Mouse (Mus musculus) thymus, postnatal 25 days (tissue): Measurements from ENCODE around the gene Stx11.
A peak's percentile ranks its signal among the peaks of the same experiment; 100 is the strongest.
"Not testable (repeated sequence)": the region's sequence is repeated elsewhere in the genome, so short reads cannot be mapped to it uniquely, and the experiment has no call there.

ENCODE experiments used
- DNase-seq: peaks from one replicate; pipeline ENCODE4 v3.0.0; 2022

The Stx11 gene

DNA sequence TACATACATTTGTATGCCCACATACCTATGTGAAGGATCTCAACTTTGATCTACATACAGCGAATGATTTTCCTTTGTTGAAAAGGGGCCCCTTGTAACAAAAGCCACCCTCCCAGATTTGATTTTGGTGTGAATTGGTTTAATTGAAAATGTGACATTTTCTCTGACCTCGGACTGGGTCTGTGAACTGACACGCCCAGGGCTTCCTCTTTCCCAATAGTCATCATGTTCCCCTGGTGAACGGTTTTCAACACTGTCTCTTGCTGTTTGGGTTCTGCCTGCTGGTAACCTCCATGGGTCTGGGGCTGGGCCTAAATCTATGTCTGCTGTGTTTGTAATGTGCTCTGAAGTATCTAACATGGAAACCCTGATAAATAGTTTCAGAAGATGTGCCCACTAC is 6.8 kb downstream of the Stx11 start:
- DNase-seq, result no peak

DNA sequence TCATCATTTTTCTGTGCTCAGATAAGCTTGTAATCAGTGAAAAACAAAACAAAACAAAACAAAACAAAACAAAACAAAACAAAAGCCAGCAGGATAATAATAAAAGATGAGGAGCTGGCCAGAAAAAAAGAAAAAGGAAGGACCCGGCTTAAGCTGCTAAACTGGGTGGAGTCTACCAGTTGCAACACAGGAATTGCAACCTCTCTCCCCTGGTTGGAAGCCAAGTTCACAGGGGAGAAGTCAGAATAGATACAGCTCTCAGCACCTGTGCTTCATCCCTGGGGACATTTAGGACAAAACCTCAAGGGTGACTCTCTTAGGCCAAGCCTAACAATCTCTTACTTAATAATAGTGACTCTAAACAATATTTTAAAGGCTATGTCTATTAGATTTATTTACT is 8.3 kb downstream of the Stx11 start:
- no peak for DNase-seq

DNA sequence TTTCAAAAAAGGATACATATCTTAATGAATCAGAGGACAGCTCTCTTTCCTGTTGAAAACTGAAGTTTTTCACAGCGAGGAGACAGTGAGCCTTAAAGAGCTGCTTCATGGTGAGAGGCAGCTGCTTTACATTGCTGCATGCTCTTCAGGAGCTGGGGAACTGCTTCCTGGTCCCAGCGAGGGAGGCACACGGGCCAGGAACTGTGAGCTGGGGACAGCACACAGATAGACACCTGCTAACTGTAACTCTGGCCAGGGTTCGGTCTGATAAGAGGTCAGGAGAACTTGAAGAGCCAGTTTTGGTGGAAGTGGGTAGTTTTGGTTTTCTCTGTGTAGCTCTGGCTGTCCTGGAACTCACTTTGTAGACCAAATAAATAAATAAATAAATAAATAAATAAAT is 12.7 kb downstream of the Stx11 start:
- DNase-seq, result not testable (repeated sequence)

DNA sequence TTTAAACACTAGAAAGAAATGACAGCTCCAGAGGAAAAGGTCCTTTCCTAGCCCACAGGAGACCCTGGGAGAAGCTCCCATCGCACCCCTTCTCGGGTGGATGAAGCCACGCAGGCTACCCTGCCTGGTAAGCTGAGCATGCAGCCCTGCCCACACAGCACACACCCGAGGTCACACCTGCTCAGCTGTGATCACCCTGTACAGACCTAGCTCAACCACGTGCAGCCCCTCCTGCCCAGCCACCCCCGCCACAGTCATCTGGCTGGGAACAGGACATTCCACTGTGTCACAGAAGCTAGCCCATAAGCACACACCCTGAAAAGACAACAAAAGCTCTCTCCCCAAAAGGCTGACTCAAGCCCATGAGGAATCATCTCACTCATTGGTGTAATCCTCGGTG is 14.8 kb downstream of the Stx11 start:
- no peak for DNase-seq

DNA sequence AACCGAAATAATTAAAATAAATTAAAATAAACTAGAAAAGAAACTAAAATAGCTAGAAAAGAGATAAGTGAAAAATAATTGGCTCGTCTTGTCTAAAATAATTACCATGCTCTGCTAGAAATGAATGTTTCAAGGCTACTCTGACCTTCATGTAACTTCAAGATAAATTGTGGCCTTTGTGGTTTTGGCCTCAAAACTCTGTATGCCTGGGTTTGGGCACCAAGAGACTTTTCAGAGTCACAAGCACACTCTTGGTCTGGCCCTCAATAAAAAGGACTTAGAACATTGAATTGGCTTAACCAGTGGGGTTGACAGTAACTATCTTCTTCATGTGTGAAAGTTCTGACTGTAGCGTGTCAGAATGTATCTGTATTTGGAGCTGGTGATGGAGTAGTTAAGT is 16.5 kb downstream of the Stx11 start:
- no peak for DNase-seq

DNA sequence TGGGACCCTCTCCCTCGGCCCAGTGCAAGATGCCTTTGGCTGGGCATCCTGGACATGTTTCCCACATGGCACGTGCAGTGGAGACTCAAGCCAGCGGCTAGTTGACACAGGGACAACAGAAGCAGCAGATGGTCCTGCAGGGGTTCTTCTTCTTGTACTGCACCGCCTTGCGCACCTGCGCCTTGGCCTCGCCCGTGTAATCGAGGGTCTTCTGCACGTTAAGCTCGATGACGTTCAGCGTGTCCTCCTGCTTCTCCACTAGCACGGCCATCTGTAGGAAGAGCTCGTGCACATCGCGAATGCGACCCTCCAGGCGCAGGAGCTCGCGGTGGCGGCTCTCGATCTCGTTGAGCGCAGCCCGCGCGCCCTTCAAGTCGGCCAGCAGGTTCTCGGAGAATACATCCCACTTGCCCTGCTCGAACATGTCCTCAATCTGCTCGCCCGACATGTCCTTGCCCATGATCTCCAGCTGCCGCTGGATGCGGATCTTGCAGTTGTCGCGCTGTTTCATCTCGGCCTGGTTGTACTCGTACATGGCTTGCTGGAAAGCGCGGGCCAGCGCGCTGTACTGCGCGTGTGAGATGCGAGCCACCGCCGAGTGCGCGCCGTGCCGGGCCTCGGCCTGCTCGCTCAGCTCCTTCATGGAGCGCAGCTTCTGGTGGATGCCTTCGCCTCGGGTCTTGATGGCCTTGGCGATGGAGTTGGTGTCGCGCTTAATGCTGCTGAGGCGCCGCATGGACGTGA is 22.9 kb downstream of the Stx11 start:
- DNase-seq, result peak; percentile 3

DNA sequence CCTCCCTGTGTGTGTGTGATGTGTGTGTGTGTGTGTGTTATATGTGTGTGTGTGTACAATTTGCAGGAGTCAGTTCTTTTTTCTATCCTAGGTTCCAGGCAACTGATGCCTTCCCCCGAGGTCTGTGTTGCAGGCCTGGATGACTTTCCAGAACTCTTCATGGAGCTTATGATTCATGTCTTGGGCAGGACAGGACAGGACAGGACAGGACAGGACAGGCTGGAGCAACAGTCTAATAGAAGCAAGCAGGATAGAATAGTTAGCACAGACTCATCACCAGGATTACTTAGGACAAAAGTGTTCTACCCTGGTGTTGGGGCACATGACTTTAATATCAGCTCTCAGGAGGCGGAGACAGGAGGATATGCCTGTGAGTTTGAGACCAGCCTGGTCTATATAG is 25.3 kb downstream of the Stx11 start:
- no peak for DNase-seq

DNA sequence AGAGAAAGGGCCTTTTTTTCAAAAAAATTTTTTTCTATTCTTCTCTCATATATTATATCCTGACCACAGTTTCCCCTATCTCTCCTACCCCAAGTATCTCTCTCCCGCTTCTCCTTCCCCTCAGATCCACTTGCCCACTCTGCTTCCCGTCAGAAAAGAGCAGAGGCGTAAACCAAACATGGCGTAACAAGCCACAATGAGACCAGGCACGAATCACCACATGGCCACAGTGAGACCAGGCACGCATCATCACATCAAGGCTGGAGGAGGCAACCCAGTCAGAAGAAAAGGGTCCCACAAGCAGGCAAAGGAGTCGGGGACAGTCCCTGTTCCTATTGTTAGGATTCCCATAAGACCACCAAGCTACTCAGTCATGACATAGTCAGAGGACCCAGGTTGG is 28.0 kb downstream of the Stx11 start:
- DNase-seq, result no peak

DNA sequence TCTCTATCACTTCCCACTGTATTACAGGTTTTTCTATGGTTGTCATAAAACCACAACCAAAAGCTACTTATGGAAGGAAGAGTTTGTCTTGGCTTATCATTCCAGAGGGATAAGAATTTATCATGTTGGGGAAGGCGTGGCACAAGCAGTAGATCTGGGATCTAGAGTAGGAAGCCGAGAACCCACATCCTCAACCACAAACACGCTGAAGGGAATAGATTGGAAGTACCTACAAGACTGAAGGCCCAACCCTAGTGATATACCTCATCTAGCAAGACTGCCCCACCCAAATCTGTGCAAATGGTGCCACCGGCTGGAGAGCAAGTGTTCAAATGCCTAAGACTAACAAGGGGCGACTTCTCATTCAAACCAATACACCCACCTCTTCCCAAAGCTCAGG is 28.5 kb downstream of the Stx11 start:
- no peak for DNase-seq

DNA sequence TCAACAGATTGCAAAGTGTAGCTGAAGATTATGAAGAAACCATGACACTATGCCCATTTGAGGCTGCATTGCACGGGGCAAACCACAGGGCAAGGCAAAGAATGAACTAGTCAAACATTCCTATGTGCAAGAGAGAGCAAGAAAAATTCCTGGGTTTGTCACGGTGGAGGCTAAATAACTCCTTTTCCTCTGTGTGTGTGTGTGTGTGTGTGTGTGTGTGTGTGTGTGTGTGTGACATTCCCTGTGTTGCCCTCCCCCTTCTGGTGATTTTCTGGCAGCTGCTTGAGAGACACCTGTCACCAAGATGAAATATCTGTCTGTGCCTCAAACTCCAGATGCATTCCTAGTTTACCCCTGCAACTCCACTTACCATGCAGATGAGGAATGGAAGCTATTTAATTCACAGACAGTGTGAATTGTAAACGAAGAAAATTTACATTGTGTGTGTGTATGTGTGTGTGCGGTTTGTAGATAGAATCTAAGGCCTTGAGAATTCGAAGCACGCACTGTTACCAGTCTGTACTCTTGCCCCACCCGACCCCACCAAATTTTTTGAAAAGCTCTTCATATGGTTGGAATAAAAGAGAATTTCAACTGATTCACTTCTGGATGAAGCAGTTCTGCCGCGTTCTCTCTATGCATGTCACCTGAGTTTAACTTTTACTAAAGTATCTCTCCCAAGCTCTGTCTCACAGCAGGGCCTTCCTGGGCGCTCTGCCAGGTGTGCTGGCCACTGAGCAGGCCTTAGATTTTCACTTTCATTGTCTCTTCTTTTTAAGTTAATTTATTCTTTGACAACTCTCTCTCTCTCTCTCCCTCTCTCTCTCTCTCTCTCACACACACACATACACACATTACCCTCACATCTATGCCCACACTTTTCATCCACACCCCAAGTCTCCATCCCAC is 32.4 kb downstream of the Stx11 start:
- no peak for DNase-seq

DNA sequence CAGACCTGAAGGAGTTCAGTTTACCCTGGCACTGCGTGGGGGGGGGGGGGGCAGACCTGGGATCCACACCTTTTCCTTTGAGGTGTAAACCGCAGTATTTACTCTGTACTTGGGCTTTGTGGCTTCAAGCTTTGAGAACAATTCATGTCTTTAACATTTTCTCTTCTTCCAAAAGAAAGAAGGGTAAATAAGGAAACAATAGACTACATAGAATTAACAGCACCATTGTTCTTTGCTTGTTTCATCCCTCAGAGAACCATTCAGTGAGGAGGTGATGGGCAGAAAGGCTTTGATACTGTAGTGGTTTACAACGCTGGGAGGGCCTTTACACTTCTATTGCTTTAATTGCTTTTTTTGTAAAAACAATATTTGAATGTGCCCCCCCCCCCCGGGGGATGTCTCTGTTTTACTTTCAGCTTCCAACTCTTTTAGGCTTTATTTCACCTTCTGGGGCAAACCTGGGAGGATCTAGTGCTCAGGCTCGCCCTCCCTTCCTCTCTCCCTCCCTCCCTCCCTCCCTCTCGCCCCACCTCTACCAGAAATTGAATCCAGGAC is 33.7 kb downstream of the Stx11 start:
- no peak for DNase-seq

DNA sequence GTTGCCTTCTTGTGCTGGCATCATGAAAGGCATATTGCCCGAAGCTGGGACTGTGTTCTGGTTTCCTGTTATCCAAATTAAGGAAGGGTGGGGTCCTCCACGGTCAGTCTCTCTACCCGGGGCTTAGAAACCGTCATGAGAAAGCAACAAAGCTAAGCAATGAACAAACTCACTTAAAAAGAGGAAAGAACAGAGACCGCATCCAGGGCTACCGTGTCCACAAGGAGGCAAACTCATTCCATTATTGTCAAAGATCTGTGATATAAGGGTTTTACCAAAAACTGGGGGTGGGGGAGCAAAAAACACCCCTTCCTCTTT is 34.3 kb downstream of the Stx11 start:
- DNase-seq, result no peak

DNA sequence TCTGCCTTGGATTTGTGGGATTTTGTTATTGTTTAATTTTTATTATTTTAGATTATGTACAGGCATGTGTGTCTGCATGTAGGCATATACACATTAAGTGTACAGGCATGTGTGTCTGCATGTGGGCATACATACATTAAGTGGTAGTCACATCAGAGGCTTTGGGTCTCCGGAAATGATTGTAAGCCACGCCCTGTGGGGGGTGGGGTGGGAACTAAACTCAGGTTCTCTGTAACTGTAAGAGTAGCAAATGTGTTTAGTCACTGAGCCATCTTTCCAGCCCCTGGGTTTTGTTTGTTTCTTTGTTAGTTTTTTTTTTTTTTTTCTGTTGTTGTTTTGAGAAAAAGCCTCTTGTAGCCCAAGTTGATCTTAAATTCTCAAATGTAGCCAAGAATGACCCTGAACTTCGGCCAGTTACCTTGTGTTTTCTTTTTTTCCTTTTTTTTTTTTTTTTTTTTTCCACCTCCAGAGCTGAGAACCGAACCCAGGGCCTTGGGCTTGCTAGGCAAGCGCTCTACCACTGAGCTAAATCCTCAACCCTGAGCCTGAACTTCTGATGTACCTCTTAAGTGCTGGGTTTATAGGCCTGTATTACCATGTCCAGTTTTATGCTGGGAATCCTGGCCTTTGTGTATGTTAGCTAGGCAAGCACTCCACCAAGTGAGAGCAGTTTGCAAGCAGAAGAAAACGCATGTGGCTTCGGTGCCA is 34.8 kb downstream of the Stx11 start:
- DNase-seq, result peak; percentile 22

DNA sequence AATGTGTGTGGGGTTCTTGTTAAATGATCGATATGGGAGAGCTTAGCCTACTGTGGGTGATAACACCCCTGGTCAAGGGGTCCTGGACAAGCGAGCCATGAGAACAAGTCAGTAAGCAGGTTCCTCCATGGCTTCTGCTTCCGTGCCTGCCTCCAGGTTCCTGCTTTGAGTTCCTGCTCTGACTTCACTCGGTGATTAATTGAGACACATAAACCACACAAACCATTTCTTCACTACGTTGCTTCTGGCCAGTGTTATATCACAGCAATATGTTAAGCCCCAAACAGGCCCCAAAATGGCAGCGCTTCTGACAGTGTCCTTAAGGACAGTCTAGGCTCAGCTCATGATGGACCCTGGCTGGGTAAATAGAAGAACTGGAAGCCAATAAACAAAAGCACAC is 35.9 kb downstream of the Stx11 start:
- DNase-seq, result no peak

DNA sequence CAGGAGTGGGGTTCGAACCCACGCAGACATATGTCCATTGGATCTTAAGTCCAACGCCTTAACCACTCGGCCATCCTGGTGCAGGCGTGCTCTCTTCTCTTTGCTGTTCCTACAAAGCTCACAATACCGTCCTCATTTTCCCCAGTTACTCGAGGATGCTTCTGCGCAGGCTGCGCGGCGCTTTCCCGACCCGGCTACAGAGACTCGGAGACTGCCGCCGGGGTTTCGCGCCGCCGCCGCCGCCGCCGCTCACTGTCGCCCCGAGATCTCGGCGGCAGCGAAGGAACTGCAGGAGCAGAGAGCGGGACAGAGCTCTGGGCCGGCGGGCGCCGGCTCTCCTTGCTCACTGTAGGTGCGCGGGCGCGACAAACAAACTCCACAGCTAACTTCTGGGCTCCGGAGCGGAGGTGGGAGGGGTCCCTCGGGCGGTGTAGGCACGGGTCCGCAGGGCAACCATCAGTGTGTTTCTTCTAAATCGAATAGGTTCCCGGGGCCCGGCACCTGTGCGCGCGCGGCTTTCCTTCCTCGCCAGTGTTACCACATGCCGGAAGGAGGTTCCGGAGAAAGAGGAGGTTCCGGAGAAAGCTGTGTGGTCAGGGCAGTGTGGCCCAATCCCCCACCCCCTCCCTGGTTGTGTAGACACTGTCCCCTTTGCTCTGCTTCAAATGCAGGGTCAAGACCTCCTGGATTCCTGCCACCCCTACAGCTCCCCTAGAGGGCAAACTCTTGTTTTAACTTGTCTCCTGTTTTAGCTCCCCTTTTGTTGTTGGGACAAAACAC is 41.3 kb downstream of the Stx11 start:
- peak; percentile 91 for DNase-seq

DNA sequence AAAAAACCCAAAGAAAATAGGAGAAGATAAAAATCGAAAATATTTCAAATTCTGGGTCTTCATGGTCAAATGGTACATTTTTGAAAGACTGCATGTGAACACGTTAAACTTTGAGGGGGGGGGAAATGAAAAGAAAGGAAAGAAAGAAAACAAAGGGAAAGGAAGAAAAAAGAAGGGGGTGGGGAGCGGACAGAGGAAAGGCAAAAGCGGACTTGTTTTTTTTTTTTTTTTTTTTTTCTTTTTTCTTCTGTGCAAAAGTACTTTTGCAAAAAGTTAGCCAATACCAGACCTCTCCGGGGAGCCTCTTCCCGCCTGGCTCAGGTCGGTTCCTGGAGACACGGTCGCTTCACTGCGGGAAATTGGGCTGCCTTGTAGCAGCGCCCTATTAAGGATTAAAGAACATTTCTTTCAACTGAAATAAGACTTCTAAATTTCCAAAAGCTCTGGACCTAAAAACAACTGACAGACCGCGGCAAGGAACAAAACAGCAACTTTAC is 42.0 kb downstream of the Stx11 start:
- no peak for DNase-seq

DNA sequence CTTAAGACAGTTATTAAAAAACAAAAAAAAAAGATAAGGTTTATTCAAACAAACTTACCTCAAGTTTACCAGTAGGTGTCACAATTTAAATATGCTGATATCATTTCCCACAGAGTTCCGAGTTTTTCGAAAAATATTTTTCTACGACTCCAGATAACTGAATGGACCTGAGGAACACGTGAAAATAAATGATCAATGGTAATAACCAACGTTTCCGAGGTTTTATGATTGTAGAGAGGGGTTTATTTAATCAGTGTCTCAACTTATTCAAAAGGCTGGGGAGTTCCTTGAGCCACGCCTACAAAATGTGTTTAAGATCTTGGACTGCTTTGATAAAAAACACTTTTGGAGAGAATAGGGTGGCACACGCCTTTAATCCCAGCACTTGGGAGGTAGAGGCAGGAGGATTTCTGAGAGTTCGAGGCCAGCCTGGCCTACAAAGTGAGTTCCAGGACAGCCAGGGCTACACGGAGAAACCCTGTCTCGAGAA is 42.5 kb downstream of the Stx11 start:
- peak; percentile 46 for DNase-seq

DNA sequence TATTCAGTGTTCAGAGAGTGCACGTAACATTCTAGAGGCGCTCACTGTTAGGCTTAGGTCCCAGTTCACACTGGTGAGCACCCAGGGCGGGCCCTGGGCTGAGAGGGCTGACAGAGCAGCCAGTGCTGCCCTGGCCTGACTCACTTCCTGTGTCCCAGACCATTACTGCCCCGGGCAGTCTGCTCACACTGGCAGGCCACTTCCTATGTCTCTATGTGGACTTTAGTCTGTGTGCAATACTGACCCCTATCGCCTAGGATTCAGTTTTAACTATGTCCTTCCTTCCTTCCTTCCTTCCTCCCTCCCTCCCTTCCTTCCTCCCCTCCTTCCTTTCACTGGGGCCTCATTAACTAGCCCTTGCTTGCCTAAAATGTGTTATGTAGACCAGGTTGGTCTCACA is 44.8 kb downstream of the Stx11 start:
- DNase-seq, result no peak

DNA sequence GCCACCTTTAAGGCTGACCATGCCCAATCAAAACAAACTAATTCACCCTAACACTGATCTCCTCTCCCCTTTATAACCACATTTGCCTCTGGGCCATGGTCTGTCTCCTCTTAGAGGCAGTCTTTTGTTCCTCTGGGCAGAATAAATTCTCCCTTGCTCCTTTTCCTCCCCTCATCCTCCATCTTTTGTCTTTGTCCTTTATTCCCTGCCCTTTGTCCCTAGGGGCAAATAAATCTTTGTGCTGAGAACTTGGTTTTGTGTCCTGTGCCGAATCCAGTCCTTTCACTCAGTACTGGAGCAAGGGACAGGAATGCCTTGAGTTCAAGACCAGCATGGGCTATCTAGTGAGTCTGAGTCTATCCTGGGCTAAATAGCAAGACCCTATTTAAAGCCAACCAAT is 46.5 kb downstream of the Stx11 start:
- DNase-seq, result no peak

DNA sequence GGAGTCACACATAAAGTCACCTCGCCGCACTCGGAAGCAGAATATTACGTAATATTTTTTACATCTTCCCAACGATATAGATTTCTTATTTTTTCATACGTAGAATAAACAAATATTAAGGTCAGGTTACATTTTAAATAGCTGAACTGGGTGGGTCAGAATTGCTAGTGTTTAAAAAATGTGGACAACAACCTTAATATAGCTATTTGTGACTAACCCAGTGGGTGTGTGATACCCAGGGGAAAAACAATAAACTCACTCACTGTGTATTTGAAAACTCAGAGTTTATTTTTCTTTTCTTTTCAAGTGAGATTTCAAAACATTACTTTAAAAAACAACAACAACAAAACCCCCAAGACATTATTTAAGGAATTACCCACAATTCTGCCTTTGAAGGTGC is 47.7 kb downstream of the Stx11 start:
- DNase-seq, result no peak

DNA sequence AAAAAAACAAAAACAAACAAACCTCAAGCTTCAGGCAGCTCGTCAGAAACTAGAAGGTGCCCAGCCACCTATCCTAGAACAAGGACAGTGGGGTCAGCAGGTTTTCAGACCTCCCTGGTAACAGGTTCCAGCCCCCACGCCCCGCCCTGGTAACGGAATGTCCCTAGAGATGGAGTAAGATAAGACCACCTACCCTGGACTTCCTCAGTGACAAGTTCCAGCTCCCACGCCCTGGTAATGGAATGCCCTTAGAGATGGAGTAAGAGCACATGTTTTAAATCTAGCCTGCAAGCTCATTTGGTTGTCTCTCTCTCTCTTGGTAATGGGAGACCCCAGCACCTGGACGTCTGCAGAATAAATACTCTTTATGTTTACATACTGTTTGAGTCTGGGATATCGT is 48.3 kb downstream of the Stx11 start:
- no peak for DNase-seq

DNA sequence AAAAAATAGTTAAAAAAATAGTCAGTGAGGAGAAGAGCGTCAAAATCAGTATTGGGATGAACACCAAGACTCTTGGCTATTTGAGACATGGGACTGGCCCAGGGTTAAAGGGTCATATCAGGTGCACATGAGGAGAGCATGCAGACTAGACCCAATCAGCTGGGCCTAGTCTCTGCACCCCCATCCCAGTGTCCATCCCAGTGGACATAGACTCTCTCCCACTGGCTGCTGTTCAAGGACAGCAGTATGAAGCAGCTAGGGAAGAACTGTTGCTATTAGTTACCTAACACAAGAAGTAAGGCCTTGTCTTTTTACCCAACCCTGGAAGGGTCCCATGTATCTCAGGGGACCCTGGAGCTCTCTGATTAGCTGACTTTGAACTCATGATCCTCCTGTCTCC is 49.9 kb downstream of the Stx11 start:
- DNase-seq, result no peak
